Mouse (Mus musculus) hindbrain, postnatal 0 days (tissue): ENCODE data around the gene Dennd1a. TPM values are rescaled to one million over a fixed set of nuclear protein-coding genes. Genes with fewer than 3 reads are reported as not detected.

Experiments used
- ATAC-seq: fragments of 200-750 bp; cut with Nextera tagmentation; 2 replicates; pipeline ENCODE4 v1.8.0; 2017; ENCODE audit warnings: mild to moderate bottlenecking, moderate TSS enrichment, moderate library complexity
- DNase-seq: peaks from one replicate; pipeline ENCODE4 v3.0.0-alpha.2; 2015; ENCODE audit warnings: low spot score
- H3K27ac ChIP-seq: fragments of 300-500 bp; sonication (generic); 2 replicates; pipeline ENCODE4 v1.5.1; 2014; ENCODE audit warnings: mild to moderate bottlenecking
- H3K27me3 ChIP-seq: fragments of 300-500 bp; sonication (generic); 2 replicates; pipeline ENCODE4 v1.6.1; 2014; ENCODE audit warnings: low read length, mixed read lengths; ENCODE audit not compliant: insufficient read depth
- H3K36me3 ChIP-seq: fragments of 300-500 bp; sonication (generic); 2 replicates; pipeline ENCODE4 v1.6.1; 2014; ENCODE audit warnings: low read length, mixed read lengths; ENCODE audit not compliant: insufficient read depth
- H3K4me1 ChIP-seq: fragments of 300-500 bp; sonication (generic); 2 replicates; pipeline ENCODE4 v1.6.1; 2014; ENCODE audit warnings: antibody characterized with exemption, low read length, mixed read lengths; ENCODE audit not compliant: insufficient read depth
- H3K4me2 ChIP-seq: fragments of 300-500 bp; sonication (generic); 2 replicates; pipeline ENCODE4 v1.6.1; 2014; ENCODE audit warnings: low read depth, mild to moderate bottlenecking, low read length, moderate library complexity, mixed read lengths
- H3K4me3 ChIP-seq: fragments of 300-500 bp; sonication (generic); 2 replicates; pipeline ENCODE4 v1.5.1; 2014; ENCODE audit warnings: low read length
- H3K9ac ChIP-seq: fragments of 300-500 bp; sonication (generic); replicated peaks from 2 replicates; pipeline ENCODE4 v1.6.1; 2014; ENCODE audit warnings: mild to moderate bottlenecking, low read length, moderate library complexity, mixed read lengths
- H3K9me3 ChIP-seq: fragments of 300-500 bp; sonication (generic); 2 replicates; pipeline ENCODE4 v1.6.1; 2016; ENCODE audit warnings: low read length, mixed read lengths
- CTCF ChIP-seq: IDR thresholded peaks from 2 replicates; pipeline ENCODE4 v1.5.1; 2016; ENCODE audit warnings: antibody characterized with exemption, control low read depth, low read depth
- WGBS: fragments of 180-500 bp; shearing (Covaris S2); extraction: QIAGEN DNeasy Blood & Tissue Kit; methylation state at CpG from one replicate; pipeline ENCODE4 v1.1.7; 2014; 5-methylcytosine and 5-hydroxymethylcytosine counted together
- polyA plus RNA-seq: library from polyadenylated mRNA; unstranded; fragments of >200 nt; fragmentation: Nextera tagmentation; extraction: Ambion mirVana; gene quantifications from 2 replicates; pipeline ENCODE4 v1.2.1, GENCODE M21; 2015
- total RNA-seq: library from RNA; depleted of rRNA; stranded (reverse); fragments of >200 nt; gene quantifications from 2 replicates; pipeline ENCODE4 v1.2.3, GENCODE M21; 2014

Dennd1a gene
- total and polyA plus RNA-seq, 2 experiments from 2014 or later, result 14.4 to 51.9 TPM

DNA sequence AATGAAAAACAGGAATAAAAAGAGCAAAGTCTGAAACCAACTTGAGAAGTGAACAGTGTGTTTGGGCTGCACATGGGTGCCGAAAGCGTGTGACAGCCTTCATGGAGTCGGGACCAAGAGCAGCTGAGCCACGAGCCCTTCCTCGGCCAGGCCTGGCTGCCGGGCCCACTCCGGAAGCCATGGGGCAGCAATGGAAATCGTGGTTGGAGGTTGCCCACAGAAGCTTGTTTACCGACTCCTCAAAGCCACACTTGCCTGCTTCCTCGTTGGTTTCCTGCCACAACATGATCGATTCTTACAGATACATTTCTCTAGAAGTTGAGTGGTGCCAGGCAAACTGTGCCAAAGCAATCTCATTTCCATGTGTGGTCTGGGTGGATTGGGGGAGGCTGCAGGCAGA lies 31.9 kb upstream of the Dennd1a start:
- Histone ChIP-seq H3K4me3 (no peak overlapping the region), H3K27ac (no peak overlapping the region), H3K4me1 (no peaks in the 10 kb centered on the region), H3K9me3 (no peaks in the 10 kb centered on the region), H3K9ac (no peak overlapping the region), H3K36me3 (no peaks in the 10 kb centered on the region), H3K27me3 (peaks cover 9% of the 10 kb centered on the region; the same call in 1 of the 2 replicates), H3K4me2 (no peak overlapping the region)
- ATAC-seq, result no peak
- WGBS, result 87% methylated on average over 11 of the region's 11 CpGs
- no peak for TF ChIP-seq CTCF
- DNase-seq, result no peak

DNA sequence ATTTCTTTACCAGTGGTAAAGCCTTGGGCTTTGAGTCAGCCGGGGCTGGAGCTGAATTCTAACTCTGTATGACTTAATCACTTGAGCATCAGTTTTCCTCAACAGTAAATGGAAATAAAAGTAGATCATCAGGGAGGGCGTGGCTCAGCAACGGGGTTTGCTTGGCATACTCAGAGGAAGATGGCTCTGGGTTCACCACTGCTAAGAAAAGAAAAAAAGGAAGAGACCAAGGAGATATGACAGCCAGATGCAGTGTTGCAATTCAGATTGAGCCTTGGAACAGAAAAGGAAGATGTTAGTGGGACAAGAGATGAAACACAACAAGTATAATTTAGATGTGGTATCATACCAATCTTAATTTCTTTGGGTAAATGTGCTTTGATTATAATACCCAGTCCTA lies 26.2 kb upstream of the Dennd1a start:
- Histone ChIP-seq H3K36me3 (no peaks in the 10 kb centered on the region), H3K27ac (no peak overlapping the region), H3K9me3 (no peaks in the 10 kb centered on the region), H3K27me3 (no peaks in the 10 kb centered on the region), H3K9ac (no peak overlapping the region), H3K4me2 (no peak overlapping the region), H3K4me3 (no peak overlapping the region), H3K4me1 (no peaks in the 10 kb centered on the region)
- DNase-seq (no peak), ATAC-seq (no peak)
- WGBS, result 50% methylated on average over 3 of the region's 3 CpGs
- no peak for TF ChIP-seq CTCF

DNA sequence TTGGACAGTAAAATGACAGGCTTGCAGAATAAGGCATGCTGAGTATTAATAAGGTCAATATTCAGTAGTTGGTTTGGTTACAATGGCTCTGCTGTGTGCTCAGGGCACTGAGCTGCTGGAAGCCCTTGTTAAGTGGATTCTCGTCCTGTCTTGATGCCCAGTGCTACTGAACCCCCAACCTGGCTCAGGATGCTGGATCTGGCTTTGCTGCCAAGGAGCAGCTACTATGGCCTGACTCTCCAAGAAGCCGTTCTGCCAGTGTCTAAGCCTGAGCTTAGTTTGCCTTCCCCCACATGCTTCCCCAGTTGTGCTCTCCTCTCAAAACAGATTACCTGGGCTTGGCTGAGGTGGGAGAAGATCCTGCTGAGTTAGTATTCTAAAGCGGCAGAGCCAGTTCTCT lies 25.7 kb upstream of the Dennd1a start:
- H3K9me3 ChIP-seq, result no peaks in the 10 kb centered on the region
- no peaks in the 10 kb centered on the region for H3K36me3 ChIP-seq
- H3K4me3 ChIP-seq, result no peak overlapping the region
- no peak overlapping the region for H3K27ac ChIP-seq
- no peak overlapping the region for H3K4me2 ChIP-seq
- H3K4me1 ChIP-seq, result no peaks in the 10 kb centered on the region
- WGBS, result 31% methylated on average over 3 of the region's 3 CpGs
- DNase-seq, result peak; percentile 8
- no peak for TF ChIP-seq CTCF
- H3K27me3 ChIP-seq, result no peaks in the 10 kb centered on the region
- ATAC-seq, result no peak
- no peak overlapping the region for H3K9ac ChIP-seq

DNA sequence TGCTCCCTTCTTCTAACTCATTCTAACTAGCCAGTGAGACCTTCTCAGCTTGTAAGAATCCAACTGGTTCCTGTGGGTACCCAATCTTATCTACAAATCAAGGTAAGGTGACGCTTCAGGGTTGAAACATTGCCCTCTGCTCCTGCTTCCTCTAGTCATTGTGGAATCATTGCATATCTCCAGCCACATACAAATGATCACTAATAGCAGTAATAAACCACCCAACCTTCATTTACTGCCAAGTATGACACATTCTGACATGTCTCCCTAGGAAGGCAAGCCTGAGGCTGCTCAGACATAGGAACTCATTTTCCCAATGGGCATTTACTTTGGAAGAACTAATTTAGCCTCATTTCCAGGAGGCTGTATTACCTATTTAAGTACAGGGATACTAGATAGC lies 18.0 kb upstream of the Dennd1a start:
- H3K4me3 ChIP-seq, result no peak overlapping the region

DNA sequence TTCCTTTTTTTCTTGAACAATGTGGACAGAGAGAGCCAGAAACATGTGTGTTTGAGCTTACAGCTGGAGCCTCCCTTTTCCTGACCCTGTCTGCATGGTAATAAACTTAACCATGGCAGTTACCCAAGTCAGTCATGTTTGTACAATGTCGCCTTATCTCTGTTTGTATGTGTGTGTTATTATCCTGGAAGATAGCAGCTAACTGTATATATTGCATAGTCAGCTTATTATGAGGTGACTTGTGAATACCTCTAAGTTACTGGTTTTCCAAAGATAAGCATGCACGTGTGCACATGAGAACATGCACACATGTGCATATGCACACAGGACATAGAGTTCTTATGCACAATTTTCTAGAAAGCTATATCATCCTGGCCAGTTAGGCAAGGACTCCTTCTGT lies 13.8 kb upstream of the Dennd1a start:
- ATAC-seq, result no peak
- H3K9me3 ChIP-seq, result no peaks in the 10 kb centered on the region
- H3K36me3 ChIP-seq, result no peaks in the 10 kb centered on the region
- H3K4me3 ChIP-seq, result no peak overlapping the region
- H3K9ac ChIP-seq, result no peak overlapping the region
- no peak overlapping the region for H3K27ac ChIP-seq
- no peak overlapping the region for H3K4me2 ChIP-seq
- no peak for TF ChIP-seq CTCF
- 93% methylated on average over 2 of the region's 2 CpGs for WGBS
- H3K27me3 ChIP-seq, result no peaks in the 10 kb centered on the region
- DNase-seq, result no peak
- H3K4me1 ChIP-seq, result no peaks in the 10 kb centered on the region

More for the DNA sequence above, 18.0 kb upstream of the Dennd1a start:
- Histone ChIP-seq H3K4me1 (no peaks in the 10 kb centered on the region), H3K27ac (no peak overlapping the region), H3K36me3 (no peaks in the 10 kb centered on the region), H3K9ac (no peak overlapping the region), H3K4me2 (no peak overlapping the region), H3K27me3 (no peaks in the 10 kb centered on the region), H3K9me3 (no peaks in the 10 kb centered on the region)
- WGBS, result 88% methylated on average over 1 of the region's 1 CpGs
- ATAC-seq (no peak), DNase-seq (no peak)
- no peak for TF ChIP-seq CTCF

DNA sequence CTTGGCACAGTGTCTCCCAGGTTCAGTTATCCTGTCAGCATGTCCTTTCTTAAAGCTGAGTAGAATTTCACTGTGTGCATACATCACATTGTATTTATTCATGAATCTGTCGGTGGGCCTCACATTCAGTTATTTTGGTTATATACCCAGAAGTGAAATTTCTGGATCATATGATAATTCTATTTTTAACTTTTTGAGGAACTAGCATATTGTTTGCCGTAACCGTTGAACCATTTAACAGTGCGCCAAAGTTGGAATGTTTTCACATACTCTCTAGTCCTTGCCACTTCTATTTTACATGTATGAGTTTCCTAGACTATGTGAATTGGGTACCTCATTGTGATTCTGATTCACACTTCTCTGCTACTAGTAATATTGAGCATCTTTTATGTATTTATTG lies 8.7 kb upstream of the Dennd1a start:
- no peak overlapping the region for H3K27ac ChIP-seq
- ATAC-seq (no peak), DNase-seq (no peak)
- H3K4me3 ChIP-seq, result no peak overlapping the region
- no peaks in the 10 kb centered on the region for H3K36me3 ChIP-seq
- no peak overlapping the region for H3K9ac ChIP-seq
- no peaks in the 10 kb centered on the region for H3K9me3 ChIP-seq
- no peaks in the 10 kb centered on the region for H3K4me1 ChIP-seq
- no peak for TF ChIP-seq CTCF
- no peak overlapping the region for H3K4me2 ChIP-seq
- H3K27me3 ChIP-seq, result no peaks in the 10 kb centered on the region
- 86% methylated on average over 4 of the region's 4 CpGs for WGBS

DNA sequence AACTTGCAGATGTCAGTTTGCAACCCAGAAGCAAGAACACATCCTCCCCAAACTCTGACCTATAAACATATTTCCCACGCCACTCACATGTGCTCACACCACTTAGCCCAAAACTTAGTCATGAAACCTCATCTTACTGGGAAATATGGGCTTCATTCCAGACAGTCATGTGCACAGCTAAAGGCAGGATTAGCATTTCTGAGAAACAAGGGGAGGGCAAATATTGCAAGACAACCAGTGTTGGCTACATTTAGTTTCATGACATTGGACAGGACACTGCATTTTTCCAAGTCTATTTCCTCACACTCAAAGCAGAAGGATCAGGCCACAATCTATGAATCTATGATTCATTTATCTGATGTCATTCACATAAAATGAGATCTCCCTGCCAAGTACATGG lies 4.3 kb upstream of the Dennd1a start:
- no peaks in the 10 kb centered on the region for H3K36me3 ChIP-seq
- ATAC-seq, result no peak
- WGBS, result 82% methylated on average over 1 of the region's 1 CpGs
- H3K4me2 ChIP-seq, result no peak overlapping the region
- no peak for DNase-seq
- H3K4me1 ChIP-seq, result no peaks in the 10 kb centered on the region
- H3K27me3 ChIP-seq, result no peaks in the 10 kb centered on the region
- no peak overlapping the region for H3K4me3 ChIP-seq
- no peak for TF ChIP-seq CTCF
- H3K27ac ChIP-seq, result no peak overlapping the region
- H3K9ac ChIP-seq, result no peak overlapping the region
- no peaks in the 10 kb centered on the region for H3K9me3 ChIP-seq

DNA sequence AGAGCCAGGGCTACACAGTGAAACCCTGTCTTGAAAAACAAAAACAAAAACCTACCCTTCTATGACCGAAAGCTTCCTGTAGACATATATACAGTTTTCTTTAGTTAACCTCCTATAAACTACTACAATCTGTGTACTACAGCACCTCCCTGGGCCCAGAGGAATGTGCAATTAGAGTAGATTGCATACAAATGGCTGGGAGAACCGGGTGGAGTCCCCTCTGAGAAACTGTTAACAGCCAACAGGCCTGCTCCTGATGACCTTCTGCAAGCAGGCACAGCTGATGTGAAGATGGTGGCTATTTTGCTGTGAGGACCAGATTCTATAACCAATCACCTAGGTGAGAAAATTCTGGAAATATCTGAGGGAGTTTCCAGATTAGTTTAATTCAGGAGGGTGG lies 1.0 kb upstream of the Dennd1a start:
- Histone ChIP-seq H3K4me2 (no peak overlapping the region), H3K27ac (no peak overlapping the region), H3K4me3 (no peak overlapping the region), H3K9me3 (no peaks in the 10 kb centered on the region), H3K27me3 (no peaks in the 10 kb centered on the region), H3K9ac (no peak overlapping the region), H3K4me1 (0 out of 2 replicates have a peak, but pooled peaks cover 3% of the 10 kb centered on the region), H3K36me3 (no peaks in the 10 kb centered on the region)
- WGBS, result 63% methylated on average over 2 of the region's 2 CpGs
- ATAC-seq, result no peak
- no peak for TF ChIP-seq CTCF
- DNase-seq, result no peak
